Mouse (Mus musculus) layer of hippocampus, adult 9-10 months (tissue): ENCODE results near the gene Flt4.

Source experiments
- DNase-seq: peaks from one replicate; pipeline ENCODE4 v3.0.0; 2022; ENCODE audit warnings: low spot score

Gene Flt4

GRCm38 (mm10) chr11:49650113-49650993 is 41.3 kb downstream of the Flt4 start:
- DNase-seq: no peak

DNA sequence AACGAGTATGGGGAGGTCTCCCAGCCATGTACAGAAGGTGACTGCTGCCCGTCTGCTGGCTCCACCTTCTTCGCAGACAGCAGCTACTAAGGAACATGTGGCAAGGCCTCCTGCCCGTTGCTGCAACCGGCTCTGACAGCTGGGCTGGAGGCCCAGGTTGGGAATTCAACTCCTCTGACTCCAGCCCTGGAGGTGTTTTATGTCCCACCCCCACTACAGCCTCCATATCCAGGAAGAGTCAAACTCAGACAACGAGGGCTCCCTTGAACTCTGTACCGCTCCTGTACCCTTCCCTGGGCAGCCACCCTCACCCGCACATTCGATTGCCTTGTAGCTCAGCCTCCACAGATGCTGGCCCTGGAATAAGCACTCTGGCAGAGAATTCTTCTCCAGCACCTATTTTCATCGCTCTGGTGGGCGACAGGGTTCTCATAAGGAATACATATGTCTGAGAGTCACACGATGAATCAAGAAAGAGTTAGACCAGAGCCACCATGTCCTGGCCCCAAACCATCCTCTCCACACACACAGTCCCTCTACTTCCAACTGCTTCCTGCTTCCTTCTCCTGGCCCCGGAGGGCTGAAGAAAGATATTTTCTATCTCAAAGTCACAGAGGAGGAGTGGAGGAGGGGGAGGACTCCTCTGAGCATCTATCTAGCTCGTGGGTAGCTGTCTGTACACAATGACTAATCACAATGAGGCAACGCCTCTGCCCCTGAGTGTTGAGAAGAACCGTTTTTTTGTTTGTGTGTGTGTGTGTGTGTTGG is 42.1 kb downstream of the Flt4 start:
- DNase-seq: no peak

DNA sequence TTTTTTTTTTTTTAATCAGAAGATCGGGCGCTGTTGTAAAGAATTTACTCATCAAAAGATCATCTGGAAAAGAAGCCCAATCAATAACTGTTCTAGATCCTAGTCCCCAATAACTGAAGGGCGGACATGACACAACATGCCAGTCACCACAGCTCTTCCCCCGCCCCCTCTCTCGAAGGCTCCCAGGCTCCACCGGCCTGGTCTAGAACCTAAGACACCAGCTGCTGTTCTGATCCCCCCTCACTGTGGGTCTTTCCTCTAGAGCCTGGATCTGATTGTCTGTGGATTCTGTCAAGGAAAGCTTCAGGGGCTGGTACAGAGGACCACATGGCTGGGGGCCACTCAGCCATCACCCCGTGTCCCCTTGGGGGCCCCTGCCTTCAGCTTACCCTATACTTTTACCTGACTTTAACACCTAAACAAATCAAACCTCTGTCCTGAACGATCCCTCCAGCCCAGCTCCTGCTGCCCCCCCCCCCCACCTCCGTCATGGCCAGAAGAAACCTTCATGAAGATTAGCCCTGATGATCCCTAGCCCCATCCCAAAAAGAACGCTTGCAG is 42.8 kb downstream of the Flt4 start:
- no peak for DNase-seq

- peak; percentile 71 for DNase-seq
These were observed 43.5 kb downstream of the Flt4 start for GRCm38 (mm10) chr11:49652401-49653078.

GRCm38 (mm10) chr11:49653079-49653408 is 44.0 kb downstream of the Flt4 start:
- no peak for DNase-seq

GRCm38 (mm10) chr11:49654651-49655050 is 45.6 kb downstream of the Flt4 start:
- DNase-seq: no peak

GRCm38 (mm10) chr11:49655501-49655900 is 46.4 kb downstream of the Flt4 start:
- DNase-seq: no peak

GRCm38 (mm10) chr11:49658065-49658464 is 49.0 kb downstream of the Flt4 start:
- no peak for DNase-seq

DNA sequence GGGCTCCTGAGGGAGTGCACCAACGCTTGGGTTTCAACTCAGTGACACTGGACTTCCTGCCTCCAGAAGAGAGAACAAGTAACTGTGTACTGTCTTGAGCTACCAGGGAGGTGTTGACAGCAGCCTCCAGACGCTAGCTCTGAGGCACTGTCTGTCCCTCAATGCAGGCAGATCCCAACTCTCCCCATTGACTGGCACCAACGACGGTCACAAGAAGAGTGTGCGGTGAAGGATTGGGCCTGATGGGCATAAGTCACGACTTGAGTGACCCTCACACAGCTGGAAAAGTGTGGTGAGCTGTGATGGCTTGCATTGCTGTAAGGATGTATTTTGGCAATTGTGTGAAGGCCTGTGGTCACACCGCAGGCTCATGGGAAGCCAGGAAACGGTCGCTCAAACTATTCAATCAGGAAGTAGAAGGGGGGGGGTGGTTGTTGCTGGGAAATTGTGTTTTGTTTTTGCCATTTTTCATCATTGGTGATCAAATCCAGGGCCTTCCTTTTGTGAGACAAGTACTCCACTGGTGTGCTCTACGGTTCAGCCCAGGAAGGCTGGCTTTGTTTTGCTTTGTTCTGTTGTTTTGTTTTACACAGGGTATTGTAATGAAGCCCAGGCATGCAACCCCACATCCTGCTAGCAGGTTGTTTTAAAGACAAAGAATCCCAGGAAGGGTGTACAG is 49.9 kb downstream of the Flt4 start:
- no peak for DNase-seq

DNA sequence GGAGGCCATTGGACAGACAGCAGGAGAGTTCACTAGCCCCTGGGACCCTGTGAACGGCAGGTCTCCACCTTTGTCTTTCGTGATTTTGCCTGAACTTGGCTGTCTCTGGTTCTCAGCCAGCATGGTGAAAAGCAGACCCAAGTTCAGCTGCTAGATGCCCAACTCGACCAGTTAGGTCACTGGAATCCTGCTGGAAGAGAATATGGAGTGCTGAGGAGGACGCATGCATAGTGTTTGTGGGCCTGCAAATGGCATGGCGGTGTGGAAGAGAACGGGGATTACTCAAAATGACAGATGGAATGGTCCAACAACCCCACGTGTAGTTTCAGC is 50.4 kb downstream of the Flt4 start:
- DNase-seq: no peak

DNA sequence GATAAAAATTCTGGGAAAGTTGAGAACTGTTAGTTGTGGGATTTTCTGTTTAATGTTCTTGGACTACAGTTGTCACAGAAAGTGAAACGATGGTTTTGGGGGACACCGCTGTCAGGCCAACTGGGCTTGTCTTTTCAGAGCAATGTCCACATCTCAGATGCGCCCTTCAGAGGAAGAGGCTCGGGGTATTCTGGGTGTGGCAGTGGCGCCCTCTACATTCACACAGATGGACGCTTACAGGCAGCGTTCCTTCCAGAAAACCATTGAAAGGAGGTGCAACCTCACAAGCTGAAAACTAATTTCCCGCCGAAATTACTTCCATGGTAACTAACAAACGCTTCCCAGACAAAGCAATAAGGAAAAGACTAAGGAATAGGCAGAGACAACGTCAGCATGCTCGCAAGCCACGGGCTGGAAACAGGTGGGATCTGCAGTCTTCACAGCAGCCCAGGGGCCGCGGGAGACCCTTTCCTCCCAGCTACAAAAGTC is 53.3 kb downstream of the Flt4 start:
- no peak for DNase-seq

DNA sequence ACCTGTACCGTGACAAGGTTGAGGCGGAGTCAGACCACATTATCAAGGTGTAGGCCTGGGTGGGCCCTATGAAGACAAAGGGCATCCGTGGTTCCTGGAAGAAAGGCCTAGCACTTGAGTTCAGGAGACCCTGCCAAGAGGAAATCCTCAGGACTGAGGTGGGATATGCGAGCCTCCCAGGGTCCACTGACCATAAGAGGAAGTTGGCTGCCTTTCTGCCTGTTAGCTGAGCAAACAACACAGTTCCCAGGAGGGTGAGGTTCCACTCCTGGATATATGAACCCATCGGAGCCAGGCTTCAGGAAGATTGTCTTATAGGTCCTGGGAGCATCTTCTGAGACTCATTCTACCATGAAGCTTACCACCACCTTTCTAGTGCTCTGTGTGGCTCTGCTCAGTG is 54.2 kb downstream of the Flt4 start, which contains the start of gene Scgb3a1:
Gene Scgb3a1, plus strand, starts transcription at position 301 of the 400 bp plus-strand sequence.
- DNase-seq: no peak

DNA sequence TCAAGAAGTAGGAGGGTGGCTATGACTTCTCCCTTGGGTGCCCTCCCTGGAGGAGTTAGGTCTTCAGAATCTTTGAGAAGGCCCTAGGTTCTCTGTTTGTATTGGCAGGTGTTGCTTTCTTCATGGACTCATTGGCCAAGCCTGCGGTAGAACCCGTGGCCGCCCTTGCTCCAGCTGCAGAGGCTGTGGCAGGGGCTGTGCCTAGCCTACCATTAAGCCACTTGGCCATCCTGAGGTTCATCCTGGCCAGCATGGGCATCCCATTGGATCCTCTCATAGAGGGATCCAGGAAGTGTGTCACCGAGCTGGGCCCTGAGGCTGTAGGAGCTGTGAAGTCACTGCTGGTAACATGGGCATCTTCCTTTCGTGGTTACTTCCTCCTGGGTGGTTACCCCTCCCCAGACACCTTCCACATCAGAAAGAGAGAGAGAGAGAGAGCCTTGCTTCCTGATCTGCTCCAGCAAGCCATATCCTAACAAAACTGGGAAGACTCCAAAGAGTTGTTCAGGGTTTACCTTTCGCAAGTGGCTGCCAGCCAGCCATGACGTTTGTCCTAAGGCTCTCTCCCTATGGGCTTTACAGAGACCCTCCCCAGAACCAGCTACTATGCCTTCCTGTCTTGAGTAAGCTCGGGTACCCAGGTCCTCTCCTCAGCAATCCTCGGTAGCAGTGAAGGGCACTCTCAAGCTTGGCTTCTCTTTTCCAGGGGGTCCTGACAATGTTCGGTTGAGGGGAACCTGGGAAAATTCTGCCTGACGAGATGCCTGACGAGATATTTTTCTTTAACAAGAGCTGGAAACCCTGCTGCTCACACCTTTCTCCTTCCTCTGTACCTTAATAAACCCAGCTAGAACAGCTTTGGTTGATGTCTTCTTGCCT is 55.4 kb downstream of the Flt4 start:
- no peak for DNase-seq

- no peak for DNase-seq
These were observed 56.4 kb downstream of the Flt4 start for GRCm38 (mm10) chr11:49665462-49665861.

GRCm38 (mm10) chr11:49673433-49673832 is 64.4 kb downstream of the Flt4 start:
- DNase-seq: no peak

DNA sequence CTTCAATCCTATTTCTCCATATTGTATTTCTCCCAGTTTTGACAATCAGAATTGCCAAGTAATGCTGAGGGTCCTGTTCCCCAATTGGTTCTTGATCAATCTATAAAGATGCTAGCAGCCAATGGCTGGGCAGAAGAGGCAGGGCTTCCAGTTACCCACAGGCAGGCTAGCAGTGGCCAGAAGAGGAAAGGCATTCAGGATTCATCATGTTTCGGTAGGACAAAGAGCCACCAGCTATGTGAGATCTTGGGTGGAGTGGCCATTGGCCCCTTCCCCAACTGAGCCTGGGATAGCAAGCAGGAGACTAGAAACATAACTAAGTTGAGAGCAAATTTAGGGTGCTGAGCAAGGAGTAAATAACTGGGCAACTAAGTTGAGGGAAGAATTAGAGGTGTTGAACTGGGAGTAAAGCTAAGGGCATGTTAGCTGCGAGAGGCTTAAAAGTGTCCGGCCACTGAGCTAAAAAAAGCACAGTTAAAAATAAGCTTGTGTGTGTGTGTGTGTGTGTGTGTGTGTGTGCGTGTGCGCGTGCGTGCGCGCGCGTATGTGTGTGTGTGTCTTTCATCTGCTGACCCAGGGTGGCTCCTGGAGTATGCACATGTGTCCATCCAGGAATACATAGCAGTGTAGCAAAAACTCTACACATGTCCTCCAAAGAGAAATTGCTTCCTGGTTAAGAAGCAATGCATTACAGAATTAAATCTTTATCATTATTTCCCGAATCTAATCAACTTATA is 75.3 kb downstream of the Flt4 start:
- no peak for DNase-seq

DNA sequence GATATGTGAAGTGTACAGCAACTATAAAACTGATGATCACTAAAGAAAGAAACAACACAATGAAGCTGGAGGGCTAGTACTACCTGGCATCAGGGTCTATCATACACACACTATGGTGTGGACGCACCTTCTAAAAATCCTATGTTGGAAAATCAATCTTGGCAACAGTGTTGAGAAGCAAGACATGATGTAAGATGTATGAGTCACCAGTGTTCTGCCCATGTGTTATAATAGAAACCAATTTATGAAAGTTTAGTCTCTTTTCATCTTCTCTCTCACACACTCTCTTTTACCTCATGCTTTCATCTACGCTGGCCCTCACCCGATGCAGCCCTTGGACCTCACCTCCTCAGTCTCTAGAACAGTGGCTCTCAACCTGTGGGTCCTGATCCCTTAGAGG is 86.0 kb downstream of the Flt4 start:
- DNase-seq: no peak

- DNase-seq: no peak
These were observed 86.6 kb downstream of the Flt4 start for GRCm38 (mm10) chr11:49695695-49696094.

DNA sequence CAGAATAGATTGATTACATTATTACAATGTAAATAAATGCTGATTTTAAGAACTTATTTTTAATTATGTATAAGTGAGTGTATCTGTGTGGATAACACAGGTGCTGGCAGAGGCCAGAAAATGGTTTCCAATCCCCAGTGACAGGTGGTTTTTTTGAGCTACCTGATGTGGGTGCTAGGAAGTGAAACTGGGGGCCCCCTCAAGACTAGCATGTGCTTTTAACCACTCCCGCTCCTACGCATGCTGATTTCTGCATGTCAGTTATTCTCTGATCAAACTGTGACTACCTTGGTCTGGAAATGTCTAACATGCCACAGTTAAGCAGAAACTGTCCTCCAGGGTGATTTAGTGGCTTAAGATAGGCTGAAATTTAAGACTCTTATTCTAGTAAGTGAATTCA is 87.4 kb downstream of the Flt4 start:
- DNase-seq: no peak

DNA sequence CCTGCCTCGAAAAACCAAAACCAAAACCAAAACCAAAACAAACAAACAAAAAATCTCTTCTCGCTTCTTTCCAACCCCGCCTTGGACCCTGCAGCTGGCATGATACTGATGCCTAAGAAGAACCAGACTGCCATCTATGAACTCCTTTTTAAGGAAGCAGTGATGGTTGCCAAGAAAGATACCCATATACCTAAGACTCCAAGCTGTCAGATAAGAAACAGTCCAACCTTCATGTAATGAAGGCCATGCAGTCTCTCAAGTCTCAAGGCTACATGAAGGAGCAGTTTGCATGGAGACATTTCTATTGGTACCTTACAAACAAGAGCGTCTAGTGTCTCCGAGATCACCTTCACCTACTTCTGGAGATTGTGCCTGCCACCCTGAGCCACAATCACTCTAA is 88.7 kb downstream of the Flt4 start:
- DNase-seq: no peak
